Mouse (Mus musculus) liver, adult 2 months (tissue): ENCODE data around the gene Cacna1g.

Experiments used
- CTCF ChIP-seq: fragments of 200-500 bp; IDR thresholded peaks from 2 replicates; pipeline ENCODE4 v1.5.1; 2011; ENCODE audit warnings: low read depth, low read length, control low read depth
- POLR2A ChIP-seq: fragments of 200-500 bp; IDR thresholded peaks from 2 replicates; pipeline ENCODE4 v1.6.1; 2011; ENCODE audit warnings: low read length, control low read depth; ENCODE audit not compliant: insufficient read depth; ENCODE audit errors: extremely low read depth

DNA sequence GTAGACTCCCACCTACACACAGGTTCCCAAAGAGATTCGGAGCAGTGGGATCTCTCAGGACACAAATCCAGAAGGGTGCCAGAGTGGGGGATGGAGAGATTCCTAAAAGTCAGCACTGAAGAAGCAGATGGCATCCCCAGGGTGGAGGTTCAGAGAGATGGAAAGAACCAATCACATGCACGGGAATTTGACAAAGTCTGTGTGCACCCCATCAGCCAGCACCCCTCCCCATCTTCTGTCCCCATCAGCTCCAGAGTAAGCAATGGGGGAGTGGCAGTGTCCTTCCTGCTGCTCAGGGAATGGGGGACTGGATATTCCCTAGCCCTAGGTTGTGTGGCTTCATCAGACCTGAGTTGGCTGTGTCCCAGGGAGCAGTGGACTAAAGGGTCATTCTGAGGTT is 25.0 kb upstream of the Cacna1g start:
- TF ChIP-seq POLR2A (no peak), CTCF (no peak)
